Mouse (Mus musculus) olfactory bulb, adult 2 months (tissue): Measurements from ENCODE around the gene 4931428F04Rik.

Source experiments
- CTCF ChIP-seq: fragments of 200-500 bp; IDR thresholded peaks from 2 replicates; pipeline ENCODE4 v1.5.1; 2012; ENCODE audit warnings: low read depth, mild to moderate bottlenecking, low read length, moderate library complexity; ENCODE audit not compliant: insufficient read depth
- POLR2A ChIP-seq: fragments of 200-500 bp; IDR thresholded peaks from 2 replicates; pipeline ENCODE4 v1.6.1; 2012; ENCODE audit warnings: mild to moderate bottlenecking, low read depth, low read length, moderate library complexity; ENCODE audit not compliant: insufficient read depth

GRCm38 (mm10) chr8:105330325-105330724, 40.7 kb upstream of the 4931428F04Rik start:
- TF ChIP-seq CTCF = no peak
- TF ChIP-seq POLR2A = no peak
